Mouse (Mus musculus) embryo, embryonic 11 days (tissue): ENCODE measurements around the gene Txndc11.

Experiments
- DNase-seq: peaks from one replicate; pipeline ENCODE4 v3.0.0-alpha.2; 2015

Gene Txndc11

DNA sequence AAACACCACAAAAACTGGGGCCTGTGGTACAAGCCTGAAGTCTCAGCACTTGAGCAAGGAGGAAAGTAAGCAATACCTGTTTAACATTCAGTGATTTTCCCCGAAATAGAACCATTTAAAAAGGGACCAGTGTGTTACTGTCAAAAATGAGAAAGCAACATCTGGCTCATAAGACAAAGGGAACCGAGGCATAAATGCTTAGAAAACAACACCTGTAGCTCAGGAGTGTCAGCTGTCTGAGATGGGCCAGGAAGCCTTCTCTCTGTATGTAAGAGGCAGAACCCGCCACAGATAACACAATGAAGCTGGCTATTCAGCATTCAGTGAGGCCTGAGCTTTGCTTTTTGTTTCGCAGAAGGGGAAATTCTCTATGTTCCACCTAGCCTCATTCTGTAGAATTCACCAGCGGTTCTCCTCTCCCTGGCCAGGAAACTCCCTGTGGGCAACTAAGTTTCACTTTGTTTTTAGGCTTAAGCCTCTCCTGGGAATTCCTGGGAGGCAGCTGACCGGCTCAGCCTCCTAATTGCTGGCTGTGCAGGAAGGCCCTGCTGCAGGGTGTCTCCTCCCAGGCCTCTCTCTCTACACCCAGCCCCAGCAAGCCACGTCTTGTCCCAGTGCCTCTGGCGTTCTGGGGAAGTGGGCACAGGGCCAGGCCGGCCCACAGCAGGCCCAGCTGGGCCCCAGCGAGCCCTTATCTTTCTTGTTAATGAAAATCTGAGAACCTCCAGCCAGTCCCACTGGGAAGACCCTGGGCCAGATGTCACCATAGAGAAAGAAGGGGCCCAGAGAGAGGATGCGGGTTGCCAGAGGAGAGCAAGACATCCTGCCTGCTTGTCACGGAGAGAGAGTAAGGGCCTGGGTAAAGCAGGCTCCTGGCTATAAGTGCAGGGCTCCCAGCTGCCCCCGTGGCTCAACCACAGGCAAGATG lies 71.4 kb downstream of the Txndc11 start:
- peak; percentile 56 for DNase-seq

DNA sequence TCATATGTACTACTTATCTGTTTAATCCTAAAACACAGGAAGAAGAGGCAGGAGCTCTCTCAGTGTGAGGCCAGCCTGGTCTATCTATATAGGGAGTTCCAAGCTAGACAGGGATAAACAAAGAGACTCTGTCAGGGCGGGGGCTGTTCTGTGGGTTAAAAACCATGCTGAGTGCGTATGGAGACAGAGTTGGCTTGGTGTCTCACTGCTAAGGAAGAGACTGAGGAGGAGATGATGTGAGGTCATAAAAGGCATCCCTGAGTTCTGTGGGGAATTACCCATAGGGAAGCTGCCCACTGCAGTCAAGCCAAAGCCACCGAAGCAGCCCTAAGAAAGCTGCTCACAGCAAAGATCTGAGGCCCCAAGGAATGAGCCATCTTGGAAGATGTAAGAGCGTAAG lies 73.8 kb downstream of the Txndc11 start, which contains the start of gene Snn:
Snn (plus strand) TSS at position 301 of the 400 bp plus-strand sequence.
- no peak for DNase-seq

DNA sequence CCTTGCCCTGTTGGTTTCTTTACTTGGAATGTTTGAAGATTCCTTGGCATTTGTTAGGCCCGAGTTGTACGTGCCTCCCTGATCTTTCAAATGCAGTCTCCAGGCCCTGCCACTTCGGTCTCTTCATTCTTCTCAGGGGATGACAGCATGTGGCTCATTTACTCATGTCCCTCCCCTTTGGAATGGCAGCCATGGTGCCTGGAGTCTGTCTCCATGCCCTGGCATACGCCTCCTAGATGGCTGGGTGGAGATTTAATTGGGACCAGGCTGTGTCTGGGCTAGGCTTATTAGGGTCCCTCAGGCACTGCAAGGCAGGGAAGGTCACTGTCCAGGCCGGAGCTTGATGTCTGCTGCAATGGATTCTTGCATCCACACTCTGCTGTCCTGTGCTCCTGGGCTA lies 78.5 kb downstream of the Txndc11 start:
- DNase-seq: no peak

DNA sequence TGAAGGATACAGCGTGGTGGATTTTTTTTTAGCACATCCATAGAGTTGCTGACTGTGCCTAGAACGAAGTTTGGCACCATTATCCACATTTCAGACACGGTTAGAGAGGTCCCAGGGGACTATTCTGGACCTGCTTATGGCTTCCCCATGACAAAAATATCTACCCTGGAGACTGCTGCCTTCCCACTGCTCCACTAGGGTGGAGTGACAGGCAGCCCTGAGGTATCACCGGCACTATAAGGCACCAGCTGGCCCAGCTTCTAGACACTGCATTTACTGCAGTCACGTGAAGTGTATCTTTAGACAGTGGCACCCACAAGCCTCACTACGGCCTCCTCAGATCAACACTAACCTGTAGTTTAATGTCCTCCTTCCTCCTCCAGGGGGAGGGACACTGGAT lies 79.6 kb downstream of the Txndc11 start:
- no peak for DNase-seq

DNA sequence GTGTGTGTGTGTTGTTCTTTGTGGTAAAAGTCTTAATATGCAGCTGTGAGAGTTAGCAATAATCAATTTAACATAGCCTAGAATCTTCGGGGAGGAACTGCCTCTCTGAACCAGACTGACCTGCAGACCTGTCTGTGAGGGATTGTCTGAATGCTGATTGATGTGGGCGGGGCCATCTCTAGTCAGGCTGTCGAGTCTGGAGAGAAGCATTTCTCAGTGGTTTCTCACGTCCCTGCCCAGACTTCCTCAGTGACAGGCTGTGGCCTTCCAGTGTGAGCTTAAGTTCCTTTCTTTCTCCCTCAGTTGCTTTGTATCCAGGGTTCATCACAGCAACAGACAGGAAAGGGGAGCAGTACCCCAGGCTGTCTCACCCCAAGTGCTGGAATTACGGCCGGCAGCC lies 80.0 kb downstream of the Txndc11 start:
- DNase-seq: no peak

DNA sequence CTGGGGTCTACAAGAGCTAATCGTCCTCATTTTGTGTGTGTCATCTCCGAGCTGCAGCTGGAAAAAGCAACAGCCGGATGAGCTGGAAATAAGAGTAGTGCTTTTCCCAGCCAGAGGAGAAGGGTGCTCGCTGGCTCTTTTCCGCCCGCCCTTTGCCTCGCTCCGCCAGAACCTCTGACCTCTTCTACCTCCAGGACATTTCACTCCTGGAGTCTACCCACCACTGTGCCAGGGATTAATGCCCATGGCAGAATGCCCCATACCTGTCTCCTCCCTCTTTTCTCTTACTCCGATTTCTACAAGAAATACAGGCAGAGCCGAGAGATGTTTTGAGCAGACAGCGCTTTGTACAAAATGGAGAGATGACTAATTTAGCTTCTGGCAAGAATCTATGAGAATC lies 83.3 kb downstream of the Txndc11 start:
- DNase-seq: no peak

DNA sequence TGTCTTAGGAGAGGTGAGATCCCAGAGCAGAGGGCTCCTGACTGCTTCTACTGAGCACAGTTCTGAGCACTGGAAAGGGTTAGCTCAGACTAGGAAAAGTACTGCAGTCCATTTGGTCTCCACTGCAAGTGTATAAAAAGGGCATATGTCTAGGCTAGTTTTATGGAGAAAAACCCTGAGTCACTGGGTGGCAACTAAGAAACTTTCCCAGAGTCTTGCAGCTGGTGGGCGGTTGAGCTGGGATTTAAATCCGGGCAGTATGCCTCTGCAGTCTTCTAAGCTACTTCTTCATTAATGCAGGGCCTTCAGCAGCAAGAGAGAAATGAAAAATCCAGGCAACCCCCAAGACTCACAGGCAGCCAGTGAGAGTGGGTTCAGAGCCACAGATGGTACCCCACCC lies 84.2 kb downstream of the Txndc11 start:
- no peak for DNase-seq

DNA sequence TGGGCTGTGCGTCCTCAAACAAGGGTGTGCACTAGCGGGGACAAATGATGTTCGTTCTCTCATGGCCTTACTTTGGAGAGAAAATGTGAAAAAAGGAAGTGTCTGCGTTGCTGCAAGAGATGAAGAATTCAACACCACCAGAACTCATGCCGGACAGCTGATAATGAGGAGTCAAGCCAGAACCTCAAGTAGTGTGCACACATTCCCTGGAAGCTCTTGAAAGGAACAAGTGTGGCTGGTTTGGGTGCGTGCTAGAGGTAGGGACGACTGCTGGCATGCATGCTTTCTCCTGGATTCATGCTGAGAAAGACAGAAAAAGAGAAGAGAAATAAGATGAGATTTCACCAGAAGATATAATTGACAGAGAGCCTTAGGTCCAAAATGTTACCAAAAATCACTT lies 87.3 kb downstream of the Txndc11 start:
- DNase-seq: no peak

DNA sequence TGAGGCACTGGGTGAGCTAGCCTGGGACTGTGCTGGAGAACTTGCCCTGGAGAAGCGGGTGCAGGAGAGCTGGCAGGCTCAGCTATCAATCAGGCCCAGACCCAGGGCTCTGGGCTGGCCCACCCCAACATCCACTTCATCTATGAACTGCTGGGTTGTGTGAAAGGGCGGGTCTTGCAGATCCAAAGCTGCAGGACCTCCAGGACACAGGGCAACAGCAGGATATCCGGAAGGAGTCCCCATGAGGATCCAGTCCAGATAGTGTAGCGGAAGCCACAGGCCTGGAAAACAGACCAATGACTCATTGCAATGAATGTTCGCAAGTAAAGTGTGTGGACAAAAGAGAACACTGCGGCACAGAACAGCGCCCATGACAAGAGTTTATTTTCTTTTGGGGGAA lies 88.0 kb downstream of the Txndc11 start:
- no peak for DNase-seq

DNA sequence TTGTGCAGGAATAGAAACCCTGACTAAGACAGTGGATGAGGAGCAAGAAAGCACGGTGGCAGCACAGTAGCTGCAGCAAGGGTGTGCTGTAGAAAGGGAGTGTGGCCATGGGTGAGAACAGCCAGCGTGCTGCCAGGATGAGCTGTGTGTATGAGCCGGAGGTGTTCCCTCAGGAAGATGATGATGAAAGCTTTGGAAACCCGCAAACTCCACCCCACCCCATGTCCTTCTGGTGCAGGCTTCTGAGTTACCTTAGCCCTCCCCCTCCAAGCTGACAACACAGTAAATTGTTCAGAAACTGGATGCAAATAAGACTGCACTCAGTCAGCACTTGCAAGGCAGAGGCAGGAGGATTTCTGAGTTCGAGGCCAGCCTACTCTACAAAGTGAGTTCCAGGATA lies 91.2 kb downstream of the Txndc11 start:
- DNase-seq: no peak

DNA sequence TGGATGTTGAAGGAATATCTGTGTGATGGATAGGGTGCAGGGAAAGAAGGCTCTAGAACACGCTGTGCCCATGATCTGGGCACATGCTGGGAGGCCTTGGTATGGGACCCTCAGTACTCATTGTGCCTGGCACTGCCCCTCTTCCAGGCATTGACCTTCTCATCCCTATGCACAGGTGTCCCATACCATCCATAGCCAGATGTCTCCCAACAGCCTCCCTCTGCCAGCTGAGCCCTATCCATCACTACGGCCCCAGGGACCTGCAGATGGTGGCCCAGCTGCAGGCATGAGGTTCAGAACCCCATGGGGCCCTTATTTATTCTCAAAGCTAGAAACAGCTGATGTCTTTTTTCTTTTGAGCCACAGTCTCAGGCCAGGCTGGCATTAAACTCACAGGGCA lies 93.8 kb downstream of the Txndc11 start:
- no peak for DNase-seq

DNA sequence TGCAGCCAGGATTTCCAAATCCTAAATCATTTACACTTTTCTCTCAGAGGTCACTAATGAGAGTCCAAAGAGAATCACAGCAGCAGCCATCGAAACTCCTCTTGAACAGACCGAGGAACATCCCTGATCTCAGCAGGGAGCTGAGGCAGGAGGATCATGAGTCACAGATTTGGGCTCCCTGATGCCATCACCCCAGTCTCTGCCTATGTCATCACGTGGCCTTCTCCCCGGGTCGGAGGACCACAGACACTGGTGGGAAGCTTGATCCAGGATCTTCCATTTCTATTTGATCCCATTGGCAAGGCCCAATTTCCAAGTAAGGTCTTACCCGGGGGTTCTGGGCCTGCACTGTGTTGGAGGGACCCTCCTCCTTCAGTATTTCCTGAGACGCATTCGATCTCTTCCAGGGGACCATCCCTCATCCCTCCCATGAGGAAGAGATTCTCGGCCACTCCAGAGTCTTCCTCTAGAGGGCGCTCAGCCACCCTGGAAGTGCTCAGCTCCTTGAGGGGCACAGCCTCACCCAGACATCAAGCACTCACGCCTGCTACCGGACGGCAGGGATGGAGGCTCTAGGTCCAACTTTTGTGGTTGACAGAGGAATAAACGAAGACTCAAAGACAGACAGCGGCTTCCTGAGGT lies 98.5 kb downstream of the Txndc11 start:
- DNase-seq: peak; percentile 88

DNA sequence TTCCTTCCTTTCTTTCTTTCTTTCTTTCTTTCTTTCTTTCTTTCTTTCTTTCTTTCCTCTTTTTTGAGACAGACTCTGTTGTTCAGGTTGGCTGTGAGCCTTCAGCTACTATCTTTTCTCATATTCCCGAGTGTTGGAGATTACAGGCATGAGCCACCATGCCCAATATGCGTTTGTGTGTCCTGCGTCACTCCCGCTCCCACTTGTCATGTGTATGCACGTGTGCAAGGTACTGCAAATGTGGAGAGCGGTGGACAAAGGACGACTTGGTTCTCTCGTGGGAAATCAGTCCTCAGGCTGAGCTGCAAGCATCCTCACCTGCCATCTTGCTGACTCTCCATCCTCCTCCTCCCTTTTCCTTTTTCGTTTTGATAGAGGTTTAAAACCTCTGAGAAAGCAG lies 99.2 kb downstream of the Txndc11 start:
- DNase-seq: no peak

DNA sequence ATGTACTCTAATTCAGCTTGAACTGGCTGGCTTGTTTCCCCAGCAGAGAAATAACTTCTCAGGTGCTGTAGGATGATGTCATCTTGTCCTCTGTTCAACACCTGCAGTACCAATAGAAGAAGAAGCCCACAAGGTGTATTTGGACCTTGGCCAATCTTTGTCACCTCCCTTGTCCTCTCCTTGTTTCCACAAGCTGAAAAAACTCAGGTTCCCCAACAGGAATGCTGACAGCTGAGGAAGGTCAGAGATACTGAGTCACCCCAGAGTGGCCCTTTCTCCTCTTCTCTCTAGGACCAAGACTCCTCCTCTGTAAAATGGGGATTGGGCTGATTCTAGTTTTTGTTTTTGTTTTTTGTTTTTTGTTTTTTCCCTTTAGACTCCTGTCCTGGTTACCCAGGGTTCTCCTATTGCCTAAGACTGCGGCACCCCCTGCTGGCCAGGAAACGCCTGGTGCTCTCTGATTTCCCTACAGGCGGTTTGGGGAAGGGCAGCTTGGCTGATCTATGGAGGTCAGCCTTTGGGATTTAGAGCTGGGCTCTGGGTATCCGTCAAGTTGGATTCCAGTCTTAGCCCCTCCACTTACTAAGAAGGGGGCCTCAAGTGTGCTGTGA lies 100.2 kb downstream of the Txndc11 start:
- DNase-seq: peak; percentile 91

DNA sequence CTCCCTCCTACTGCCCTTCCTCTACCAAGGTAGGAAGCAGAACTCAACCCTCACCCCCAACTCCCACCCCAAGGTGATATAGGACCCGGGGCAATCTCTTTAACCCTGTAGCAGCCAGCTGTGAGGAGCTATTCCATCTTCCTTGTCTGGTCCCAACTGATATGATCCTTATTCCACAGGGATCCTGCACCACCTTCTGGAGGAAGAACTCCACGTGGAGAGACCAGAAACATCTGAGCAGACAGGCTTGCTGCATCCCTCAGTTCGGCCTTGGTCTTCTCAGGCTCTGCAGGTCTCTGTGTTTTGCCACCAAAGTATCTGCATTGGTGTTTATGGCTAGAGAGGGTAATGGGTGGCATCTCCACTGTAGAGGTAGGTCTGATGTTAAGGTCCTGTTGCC lies 103.1 kb downstream of the Txndc11 start:
- DNase-seq: no peak

DNA sequence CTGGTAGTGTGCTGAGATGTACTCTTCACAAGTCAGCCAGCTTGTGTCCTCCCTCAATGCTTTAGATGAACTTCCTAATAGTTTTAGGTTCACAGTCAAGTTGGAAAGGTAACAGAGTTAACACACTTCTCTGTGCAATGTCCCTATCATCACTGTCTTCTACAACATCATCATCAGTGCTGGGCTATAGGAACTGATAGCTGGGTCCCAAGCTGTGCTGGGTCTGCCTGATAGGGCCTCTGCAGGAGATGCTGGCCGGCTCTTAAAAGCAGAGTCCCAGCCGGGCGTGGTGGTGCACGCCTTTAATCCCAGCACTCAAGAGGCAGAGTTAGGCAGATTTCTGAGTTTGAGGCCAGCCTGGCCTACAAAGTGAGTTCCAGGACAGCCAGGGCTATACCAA lies 103.6 kb downstream of the Txndc11 start:
- no peak for DNase-seq

DNA sequence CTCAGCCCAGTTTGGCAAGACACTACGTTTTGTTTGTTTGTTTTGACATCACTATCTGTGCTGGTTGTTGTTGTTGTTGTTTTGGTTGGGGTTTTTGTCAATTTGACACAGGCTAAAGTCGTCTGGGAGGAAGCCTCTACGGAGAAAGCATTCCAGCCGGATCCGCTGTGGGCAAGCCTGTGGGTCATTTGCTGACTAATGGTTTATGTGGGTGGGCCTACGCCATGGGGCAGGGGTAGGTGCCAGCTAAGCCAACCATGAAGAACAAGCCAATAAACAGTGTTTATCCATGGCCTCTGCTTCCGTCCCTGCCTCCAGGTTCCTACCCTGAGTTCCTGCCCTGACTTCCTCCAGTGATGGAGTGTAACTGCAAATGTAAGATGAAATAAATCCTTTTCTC lies 106.2 kb downstream of the Txndc11 start:
- DNase-seq: no peak
